Mouse (Mus musculus) brain, adult 2 months (tissue): Measurements from ENCODE around the gene Ppp1r15a.

Source experiments
- DNase-seq: peaks from one replicate; pipeline ENCODE4 v3.0.0; 2011; ENCODE audit warnings: low read depth, low spot score

Gene Ppp1r15a

GRCm38 (mm10) chr7:45525809-45526473, at the start of gene Ppp1r15a, which contains the start of gene Plekha4:
Gene Ppp1r15a (minus strand): TSS chr7:45526268.
Gene Plekha4 (plus strand): TSS chr7:45526330.
- DNase-seq, result peak; percentile 97

GRCm38 (mm10) chr7:45574472-45575379, 48.7 kb upstream of the Ppp1r15a start:
- no peak for DNase-seq

GRCm38 (mm10) chr7:45573954-45574353, 47.9 kb upstream of the Ppp1r15a start:
- no peak for DNase-seq

GRCm38 (mm10) chr7:45571966-45572365, 45.9 kb upstream of the Ppp1r15a start:
- DNase-seq, result no peak

GRCm38 (mm10) chr7:45570103-45570741, 44.2 kb upstream of the Ppp1r15a start, which contains the start of gene Bcat2:
Gene Bcat2 (plus strand): TSS chr7:45570153.
- DNase-seq, result peak; percentile 83

- no peak for DNase-seq
Measured at GRCm38 (mm10) chr7:45568601-45569473, 42.8 kb upstream of the Ppp1r15a start.

- peak; percentile 98 for DNase-seq
Measured at GRCm38 (mm10) chr7:45567780-45568516, 41.9 kb upstream of the Ppp1r15a start.

GRCm38 (mm10) chr7:45567112-45567779, 41.2 kb upstream of the Ppp1r15a start:
- DNase-seq, result no peak

- no peak for DNase-seq
Measured at GRCm38 (mm10) chr7:45565446-45565845, 39.4 kb upstream of the Ppp1r15a start.

GRCm38 (mm10) chr7:45564811-45565210, 38.7 kb upstream of the Ppp1r15a start:
- no peak for DNase-seq

- no peak for DNase-seq
Measured at GRCm38 (mm10) chr7:45561624-45562520, 35.8 kb upstream of the Ppp1r15a start.

GRCm38 (mm10) chr7:45560843-45561623, 35.0 kb upstream of the Ppp1r15a start:
- DNase-seq, result peak; percentile 86

- DNase-seq, result no peak
Measured at GRCm38 (mm10) chr7:45560241-45560640, 34.2 kb upstream of the Ppp1r15a start.

GRCm38 (mm10) chr7:45558907-45559306, 32.8 kb upstream of the Ppp1r15a start:
- DNase-seq, result no peak

GRCm38 (mm10) chr7:45555787-45556186, 29.7 kb upstream of the Ppp1r15a start:
- DNase-seq, result peak; percentile 90

- DNase-seq, result no peak
Measured at GRCm38 (mm10) chr7:45554744-45555143, 28.7 kb upstream of the Ppp1r15a start, which contains the start of gene Hsd17b14. Gene Hsd17b14 (plus strand): TSS chr7:45554893.

- DNase-seq, result no peak
Measured at GRCm38 (mm10) chr7:45553990-45554389, 27.9 kb upstream of the Ppp1r15a start.

- no peak for DNase-seq
Measured at GRCm38 (mm10) chr7:45553519-45553918, 27.5 kb upstream of the Ppp1r15a start.
